Mouse (Mus musculus) cerebellum, postnatal 14 days (tissue): ENCODE data around the gene Cldn14.

Experiments used
- DNase-seq, 2 experiments: peaks; one replicate each; pipeline ENCODE4 v3.0.0; 2021; ENCODE audit warnings: mixed read lengths in 2 of 2

The Cldn14 gene

GRCm38 (mm10) chr16:93942796-93943502 is 65.7 kb downstream of the Cldn14 start:
- DNase-seq, result no peak

DNA sequence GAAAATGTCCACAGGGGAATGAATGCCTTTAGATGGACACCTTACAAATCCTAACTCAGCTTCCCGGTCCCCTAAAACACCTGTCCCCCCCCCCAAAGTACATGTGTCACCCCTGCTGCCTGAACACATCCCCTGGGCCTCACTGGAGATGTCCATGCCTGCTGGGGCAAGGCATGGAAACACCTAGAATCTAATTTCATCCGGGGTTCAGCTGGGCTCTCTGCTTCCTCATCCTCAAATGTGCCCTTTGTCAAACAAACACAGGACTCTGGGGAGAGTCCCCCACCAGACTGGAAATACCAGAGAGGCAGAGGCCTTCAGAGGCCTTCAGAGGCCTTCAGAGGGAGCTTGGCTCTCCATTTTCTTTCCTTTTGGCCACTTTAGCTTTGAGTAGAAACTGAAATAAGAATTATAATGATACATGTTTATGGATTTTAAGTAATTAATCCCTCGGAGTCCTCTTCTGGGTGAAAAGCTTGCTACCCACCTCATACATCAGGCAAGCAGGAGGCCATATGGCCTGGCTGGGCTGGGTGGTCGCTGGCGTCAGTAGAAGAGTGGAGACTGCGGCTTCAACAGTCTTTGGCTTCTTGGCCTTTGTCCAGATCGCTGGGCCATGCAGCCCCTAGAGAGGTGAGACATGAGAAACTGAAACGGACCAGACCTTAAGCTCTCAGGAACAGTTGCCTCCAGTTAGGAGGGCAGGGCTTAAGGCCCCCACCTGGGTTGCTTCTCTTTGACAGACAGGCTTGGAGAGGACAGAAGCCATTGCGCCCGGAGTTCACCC is 66.7 kb downstream of the Cldn14 start:
- DNase-seq, result peak; percentile 33 to 46

GRCm38 (mm10) chr16:93939961-93940360 is 68.7 kb downstream of the Cldn14 start:
- DNase-seq, result no peak

DNA sequence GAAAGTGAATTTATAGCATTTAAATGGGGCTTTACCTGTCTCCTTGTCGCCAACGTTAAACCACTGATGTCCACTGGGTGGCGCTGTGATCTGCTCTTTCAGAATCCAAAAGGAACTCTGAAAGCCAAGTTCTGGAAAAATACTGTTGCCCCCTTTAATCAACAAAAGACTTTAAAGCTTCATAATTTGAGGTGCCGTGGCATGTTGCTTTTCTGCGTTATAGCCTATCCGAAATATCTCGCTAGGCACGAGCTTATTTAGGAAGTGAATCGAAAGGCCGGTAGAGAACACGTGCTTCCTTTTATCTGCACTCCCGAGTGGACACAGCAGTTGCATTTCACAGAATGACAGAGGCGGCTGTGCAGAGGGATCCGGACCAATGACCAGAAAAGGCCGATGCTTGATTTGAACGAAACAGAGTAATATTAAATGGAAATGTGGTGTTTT is 70.2 kb downstream of the Cldn14 start:
- peak; percentile 87 to 93 for DNase-seq

- DNase-seq, result no peak
Observed at GRCm38 (mm10) chr16:93935009-93935408, 73.6 kb downstream of the Cldn14 start.

DNA sequence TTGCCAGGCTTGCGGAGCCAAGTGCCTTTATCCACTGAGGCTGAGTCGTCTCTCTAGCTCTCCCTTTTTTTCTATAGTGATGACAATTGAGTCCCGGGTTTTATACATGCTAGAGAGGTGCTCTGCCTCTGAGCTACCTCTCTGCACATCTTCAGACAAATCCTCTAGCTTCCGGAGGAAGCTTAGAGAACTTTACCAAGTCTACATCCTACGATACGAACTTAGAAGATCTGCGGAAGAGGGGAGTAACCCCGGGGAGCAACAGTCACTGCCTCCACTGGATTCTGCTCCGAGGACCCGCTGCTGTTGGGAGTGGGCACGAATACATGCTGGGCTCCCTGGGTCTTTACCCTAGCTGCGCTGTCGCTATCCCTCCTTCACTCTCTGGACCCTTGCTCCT is 74.0 kb downstream of the Cldn14 start:
- DNase-seq, result no peak

DNA sequence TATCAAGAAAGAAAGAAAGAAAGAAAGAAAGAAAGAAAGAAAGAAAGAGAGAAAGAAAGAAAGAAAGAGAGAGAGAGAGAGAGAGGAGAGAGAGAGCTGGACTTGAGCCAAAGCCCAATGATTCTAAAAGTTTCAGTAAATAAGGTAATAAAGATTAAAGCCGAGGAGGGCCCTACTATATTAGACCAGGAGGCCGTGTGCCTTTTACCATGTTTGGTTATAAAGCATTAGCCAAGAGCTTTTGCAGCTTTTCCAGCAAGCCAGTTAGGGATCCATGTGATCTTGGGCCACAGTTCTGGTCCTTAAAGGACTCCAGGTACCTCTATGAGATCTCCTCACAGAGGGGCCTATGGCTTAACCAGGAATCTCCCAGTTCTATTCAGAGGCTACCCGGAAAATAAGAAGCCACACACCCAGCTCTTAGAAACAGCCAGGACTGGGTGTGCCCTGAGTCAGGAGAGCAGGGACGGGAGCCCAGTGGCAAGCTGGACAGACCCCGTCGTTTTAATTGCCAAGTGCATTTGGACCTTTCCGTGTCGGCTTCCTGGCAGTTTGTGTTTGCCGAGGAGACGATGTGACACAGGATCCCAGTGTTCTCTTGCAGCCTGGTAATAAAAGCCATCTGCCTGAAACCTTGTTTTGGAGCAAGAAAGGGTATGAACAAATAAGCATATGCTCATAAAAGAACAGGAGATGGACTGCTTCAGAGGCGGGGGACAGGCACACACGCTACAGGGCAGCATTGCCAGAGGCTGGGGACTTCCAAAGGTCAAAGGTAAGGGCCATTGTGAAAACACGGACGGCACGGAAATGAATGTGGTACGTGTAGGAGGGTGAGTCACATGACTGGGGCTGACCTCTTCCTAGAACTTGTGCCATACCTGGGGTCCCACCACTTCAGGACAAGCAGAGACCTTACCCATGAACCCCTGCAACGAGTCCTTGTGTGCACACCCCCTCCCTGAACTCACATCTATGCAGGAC is 76.2 kb downstream of the Cldn14 start:
- DNase-seq, result peak; percentile 24 to 27

DNA sequence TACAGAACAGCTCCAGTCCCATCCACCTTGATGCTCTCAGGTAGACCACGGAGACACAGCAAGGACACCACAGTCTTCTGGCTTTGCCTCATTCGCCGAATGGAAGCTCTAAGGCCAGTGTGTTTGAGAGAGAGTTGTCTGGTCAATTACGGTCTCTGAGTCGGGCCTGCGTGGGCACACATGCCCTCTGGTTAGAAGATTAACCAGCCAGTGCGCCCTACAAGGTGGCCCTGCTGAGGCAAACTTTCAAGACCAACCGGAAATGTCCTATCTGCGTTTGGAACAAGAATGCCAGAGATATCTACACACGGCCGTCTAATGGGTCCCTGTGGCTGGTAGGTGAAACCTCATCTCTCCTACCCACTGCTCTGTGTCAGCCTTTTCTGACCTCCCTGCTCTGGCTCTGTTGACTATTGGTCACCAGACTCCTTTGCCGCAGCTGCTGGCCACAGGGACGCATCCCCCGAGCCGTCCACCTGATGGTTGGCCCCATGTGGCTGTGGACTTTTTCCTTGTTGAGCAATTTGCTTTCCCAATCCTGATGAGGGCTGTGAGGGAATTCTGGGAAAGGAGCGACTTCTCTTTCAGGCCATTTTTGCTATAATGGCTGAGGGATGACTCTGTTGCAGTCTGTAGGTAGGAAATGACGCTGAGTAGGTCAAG is 79.1 kb downstream of the Cldn14 start:
- DNase-seq, result no peak

DNA sequence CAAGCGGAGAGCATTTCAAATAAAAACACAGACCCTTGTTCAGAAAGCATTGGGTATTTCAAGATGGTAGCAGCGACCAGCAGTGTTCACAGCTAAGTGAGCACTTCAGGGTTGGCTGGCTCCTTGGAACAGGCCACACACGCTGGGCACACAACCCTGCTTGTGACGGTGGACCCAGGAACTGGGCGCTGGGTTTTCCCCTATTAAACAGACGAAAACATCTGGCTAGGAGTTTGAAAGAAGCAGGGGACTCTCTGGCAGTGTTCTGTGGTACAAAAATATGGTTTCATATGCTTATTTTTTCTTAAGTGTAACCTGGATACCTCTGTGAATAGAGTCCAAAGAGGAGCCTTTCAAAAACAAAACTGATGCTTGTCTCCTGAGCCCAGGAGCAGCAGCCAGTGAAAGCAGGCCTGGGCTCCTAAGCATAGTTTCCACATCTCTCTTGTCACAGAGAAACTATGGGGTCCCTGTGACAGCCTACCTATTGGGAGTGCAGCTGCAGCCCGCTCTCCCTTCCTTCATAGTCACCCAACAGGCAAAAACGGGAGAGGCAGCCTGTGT is 82.9 kb downstream of the Cldn14 start:
- DNase-seq, result no peak

DNA sequence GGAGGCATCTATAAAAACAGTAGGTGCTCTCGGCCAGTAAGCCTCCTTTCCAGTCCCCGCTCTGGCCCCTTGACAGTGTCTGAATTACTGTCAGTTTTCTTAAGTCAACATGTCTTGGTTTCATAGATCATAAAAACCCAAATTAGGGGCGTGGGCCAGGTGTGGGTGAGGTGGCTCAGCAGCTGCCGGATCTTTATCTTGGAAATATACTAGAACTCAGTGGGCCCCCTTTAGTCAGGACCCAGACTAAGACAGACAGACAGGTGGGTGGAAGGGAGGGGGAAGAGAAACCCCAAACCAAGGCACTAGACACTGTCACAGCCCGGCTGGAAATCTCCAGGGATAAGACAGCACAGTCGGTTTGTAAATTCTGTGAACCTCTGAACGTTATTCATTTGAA is 84.8 kb downstream of the Cldn14 start:
- no peak for DNase-seq

DNA sequence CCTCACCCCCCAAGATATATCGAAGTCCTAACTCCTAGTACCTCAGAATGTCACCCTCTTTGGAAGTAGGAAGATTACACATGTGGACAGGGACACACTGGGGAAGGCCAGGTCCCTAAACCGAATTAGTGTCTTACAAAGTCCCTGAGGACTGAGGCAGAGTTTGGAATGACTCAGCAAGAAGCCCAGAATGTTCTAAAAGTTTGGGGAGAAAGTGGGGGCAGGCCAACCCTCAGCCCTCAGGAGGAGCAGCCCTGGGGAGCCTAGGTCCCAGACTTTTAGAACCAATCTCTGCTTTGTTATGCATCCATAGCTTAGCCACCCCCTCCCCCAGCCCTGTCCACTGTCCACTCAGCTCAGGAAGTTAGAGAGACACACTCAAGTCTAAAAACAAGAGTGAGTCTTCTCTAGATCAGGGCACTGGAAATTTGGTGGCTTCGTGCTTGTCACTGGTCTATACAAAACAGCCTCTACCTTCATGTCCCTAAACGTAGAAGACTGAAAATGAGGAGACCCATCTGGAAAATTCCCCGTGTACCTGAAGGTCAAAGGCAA is 85.7 kb downstream of the Cldn14 start:
- DNase-seq, result no peak

DNA sequence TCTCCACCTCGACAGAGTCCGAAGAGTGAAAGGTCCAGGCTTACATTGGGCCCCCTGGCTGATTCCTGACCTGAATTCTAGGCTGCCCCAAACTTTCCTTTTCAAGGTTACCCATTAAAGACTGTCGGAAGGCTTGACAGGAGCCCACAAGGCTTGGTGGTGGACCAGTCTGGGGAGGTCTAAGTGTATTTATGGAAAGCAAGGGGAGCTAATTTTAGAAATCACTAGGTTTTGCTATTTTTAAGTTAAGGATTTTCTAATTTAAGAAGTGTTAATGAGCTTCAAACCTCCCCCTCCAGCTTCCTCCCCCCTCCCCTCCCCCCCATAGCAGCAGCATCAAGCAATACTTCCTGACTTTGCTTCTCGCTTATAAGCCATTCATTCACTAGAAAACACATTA is 88.0 kb downstream of the Cldn14 start:
- DNase-seq, result no peak

DNA sequence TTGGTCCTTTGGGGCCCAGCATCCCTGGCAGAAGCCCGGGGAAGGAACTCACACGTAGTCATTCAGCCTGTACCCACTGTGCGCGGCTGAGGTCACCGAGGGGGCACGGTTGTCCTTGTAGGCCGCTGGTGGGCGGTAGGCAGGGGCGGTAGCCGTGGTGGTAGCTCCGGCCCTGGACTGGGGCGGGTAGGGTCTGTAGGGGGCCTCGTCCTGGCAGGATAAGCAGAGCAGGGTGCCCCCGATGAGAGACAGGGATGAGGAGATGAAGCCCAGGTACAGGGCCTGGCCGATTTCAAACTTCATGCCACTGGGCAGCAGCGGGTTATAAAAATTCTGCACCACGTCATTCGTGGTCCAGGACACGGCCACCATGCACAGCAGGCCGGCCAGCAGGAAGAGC is 89.4 kb downstream of the Cldn14 start:
- no peak for DNase-seq

DNA sequence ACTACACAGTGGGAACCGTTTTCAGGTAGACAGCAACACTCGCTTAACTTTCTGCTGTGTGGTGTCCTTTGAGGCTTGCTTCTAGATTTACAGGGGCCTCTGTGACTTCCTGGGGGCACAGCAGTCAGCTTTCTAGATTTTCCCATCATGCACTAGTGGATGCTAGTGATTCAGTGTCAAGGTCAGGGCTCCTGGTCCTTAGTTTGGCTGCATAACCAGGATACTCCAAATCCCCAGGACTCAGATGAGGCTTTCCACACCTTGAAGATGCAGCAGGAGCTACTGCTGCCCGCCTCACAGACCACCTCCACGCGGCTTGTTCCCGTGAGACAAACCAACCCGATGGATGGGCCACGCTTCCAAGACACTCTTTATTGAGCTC is 90.0 kb downstream of the Cldn14 start:
- DNase-seq, result no peak

GRCm38 (mm10) chr16:93917712-93918678 is 90.6 kb downstream of the Cldn14 start:
- DNase-seq, result peak; percentile 91 to 95

- peak in 1 of 2 experiments; percentile 64 for DNase-seq
Observed at GRCm38 (mm10) chr16:93915338-93915849, 93.2 kb downstream of the Cldn14 start.

DNA sequence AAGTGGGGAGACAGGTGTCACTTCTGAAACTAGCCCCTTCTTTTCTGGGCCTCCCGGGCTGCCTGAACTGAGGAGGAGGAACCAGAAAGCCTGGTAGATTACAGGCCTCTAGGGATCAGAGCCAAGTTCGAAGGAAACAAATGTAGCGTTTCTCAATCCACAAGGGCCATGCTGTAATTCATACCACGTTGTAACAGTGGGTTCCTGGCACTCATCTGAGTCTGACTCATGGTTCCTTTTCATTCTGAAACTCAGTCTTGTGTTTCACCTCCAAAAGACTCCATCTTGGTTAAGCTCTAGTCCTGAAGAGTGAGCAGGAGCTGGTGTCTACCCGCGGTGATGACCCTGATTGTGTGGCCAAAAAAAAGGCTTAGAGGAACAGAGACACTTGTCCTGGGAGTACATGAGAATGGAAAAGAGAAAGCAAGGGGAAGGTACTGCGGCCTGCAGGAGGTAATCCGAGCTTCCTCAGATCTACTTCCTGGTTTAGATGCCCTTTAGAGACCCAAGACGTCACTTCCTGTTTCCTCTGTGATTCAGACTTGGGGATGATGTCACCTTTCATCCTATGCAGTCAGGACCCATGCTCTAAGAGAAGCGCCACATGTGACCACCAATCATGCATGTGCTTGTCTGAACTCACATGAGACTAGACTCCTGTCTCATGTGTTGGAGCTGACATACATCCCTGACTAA is 94.6 kb downstream of the Cldn14 start:
- no peak for DNase-seq

- DNase-seq, result no peak
Observed at GRCm38 (mm10) chr16:93912808-93913207, 95.8 kb downstream of the Cldn14 start.

- no peak for DNase-seq
Observed at GRCm38 (mm10) chr16:93912158-93912557, 96.5 kb downstream of the Cldn14 start.
